Mouse (Mus musculus) small intestine, adult 2 months (tissue): Measurements from ENCODE around the gene Cdadc1. TPM values are rescaled to one million over a fixed set of nuclear protein-coding genes. Genes with fewer than 3 reads are reported as not detected.
"Not testable (repeated sequence)": the region's sequence is repeated elsewhere in the genome, so short reads cannot be mapped to it uniquely, and the experiment has no call there.

ENCODE experiments used
- H3K27ac ChIP-seq: fragments of 200-500 bp; 2 replicates; pipeline ENCODE4 v1.5.1; 2012; ENCODE audit warnings: low read depth, low read length, control low read depth, inconsistent platforms; ENCODE audit not compliant: insufficient read depth
- H3K27me3 ChIP-seq: fragments of 200-500 bp; 2 replicates; pipeline ENCODE4 v1.6.1; 2012; ENCODE audit warnings: mild to moderate bottlenecking, moderate library complexity, low read length, inconsistent platforms; ENCODE audit not compliant: control insufficient read depth, insufficient read depth
- H3K36me3 ChIP-seq: fragments of 200-500 bp; 2 replicates; pipeline ENCODE4 v1.6.1; 2012; ENCODE audit warnings: mild to moderate bottlenecking, low read length, control low read depth, inconsistent platforms; ENCODE audit not compliant: control insufficient read depth, insufficient read depth
- H3K4me1 ChIP-seq: fragments of 200-500 bp; 2 replicates; pipeline ENCODE4 v1.6.1; 2012; ENCODE audit warnings: low read length, inconsistent platforms, mixed read lengths; ENCODE audit not compliant: control insufficient read depth, insufficient read depth, insufficient read length
- H3K4me3 ChIP-seq: fragments of 200-500 bp; 2 replicates; pipeline ENCODE4 v1.5.1; 2012; ENCODE audit warnings: low read depth, mild to moderate bottlenecking, control low read depth, inconsistent platforms, low read length, moderate library complexity
- CTCF ChIP-seq: fragments of 200-500 bp; IDR thresholded peaks from 2 replicates; pipeline ENCODE4 v1.5.1; 2012; ENCODE audit warnings: low read depth, mild to moderate bottlenecking, control low read depth, inconsistent platforms, low read length, moderate library complexity, mixed read lengths; ENCODE audit not compliant: insufficient replicate concordance, insufficient read length; ENCODE audit errors: extremely low read depth
- POLR2A ChIP-seq: fragments of 200-500 bp; IDR thresholded peaks from 2 replicates; pipeline ENCODE4 v1.6.1; 2012; ENCODE audit warnings: low read depth, mild to moderate bottlenecking, control low read depth, inconsistent platforms, low read length, moderate library complexity
- WGBS: fragments of 180-500 bp; shearing (Covaris S2); methylation state at CpG from one replicate; pipeline ENCODE4 v1.1.7; 2018; 5-methylcytosine and 5-hydroxymethylcytosine counted together
- polyA plus RNA-seq: library from polyadenylated mRNA; depleted of rRNA; stranded (reverse); fragments of >200 nt; gene quantifications from 2 replicates; pipeline ENCODE4 v1.2.3, GENCODE M21; 2012

Gene Cdadc1
- polyA plus RNA-seq, 1 experiment = 1.9 TPM

GRCm38 (mm10) chr14:59627142-59627680, 29.5 kb upstream of the Cdadc1 start:
- Histone ChIP-seq H3K4me1 (peaks cover 6% of the 10 kb centered on the region), H3K27ac (no peak overlapping the region), H3K27me3 (no peaks in the 10 kb centered on the region), H3K36me3 (no peaks in the 10 kb centered on the region; the same call in 1 of the 2 replicates), H3K4me3 (peak overlapping the region; percentile 64)
- 25% methylated on average over 9 of the region's 9 CpGs for WGBS
- no peak for TF ChIP-seq POLR2A
- TF ChIP-seq CTCF = no peak

GRCm38 (mm10) chr14:59626711-59627110, 29.0 kb upstream of the Cdadc1 start:
- 23% methylated on average over 8 of the region's 8 CpGs for WGBS
- H3K27ac ChIP-seq = no peak overlapping the region
- H3K27me3 ChIP-seq = no peaks in the 10 kb centered on the region
- H3K4me3 ChIP-seq = peak overlapping the region; percentile 64
- no peaks in the 10 kb centered on the region; the same call in 1 of the 2 replicates for H3K36me3 ChIP-seq
- TF ChIP-seq CTCF (no peak), POLR2A (no peak)
- H3K4me1 ChIP-seq = peaks cover 6% of the 10 kb centered on the region

- no peaks in the 10 kb centered on the region for H3K27me3 ChIP-seq
- WGBS = under 1% methylated on average over 51 of the region's 51 CpGs
- peak overlapping the region; percentile 64 for H3K4me3 ChIP-seq
- TF ChIP-seq POLR2A (no peak), CTCF (no peak)
- no peak overlapping the region for H3K27ac ChIP-seq
- no peaks in the 10 kb centered on the region; the same call in 1 of the 2 replicates for H3K36me3 ChIP-seq
- H3K4me1 ChIP-seq = peaks cover 6% of the 10 kb centered on the region
These were observed 28.1 kb upstream of the Cdadc1 start for GRCm38 (mm10) chr14:59625806-59626364.

GRCm38 (mm10) chr14:59625158-59625805, 27.5 kb upstream of the Cdadc1 start, which contains the start of gene Shisa2:
Gene Shisa2, plus strand, starts transcription at chr14:59625308.
- no peaks in the 10 kb centered on the region for H3K27me3 ChIP-seq
- H3K36me3 ChIP-seq = no peaks in the 10 kb centered on the region; the same call in 1 of the 2 replicates
- peak within 1 kb of the TSS; percentile 64 for H3K4me3 ChIP-seq
- H3K27ac ChIP-seq = no peak within 1 kb of the TSS
- H3K4me1 ChIP-seq = peaks cover 6% of the 10 kb centered on the region
- TF ChIP-seq POLR2A (peak; percentile 50; the same call in 1 of the 2 replicates), CTCF (peak; percentile 25; the same call in 1 of the 2 replicates)
- under 1% methylated on average over 63 of the region's 65 CpGs for WGBS

DNA sequence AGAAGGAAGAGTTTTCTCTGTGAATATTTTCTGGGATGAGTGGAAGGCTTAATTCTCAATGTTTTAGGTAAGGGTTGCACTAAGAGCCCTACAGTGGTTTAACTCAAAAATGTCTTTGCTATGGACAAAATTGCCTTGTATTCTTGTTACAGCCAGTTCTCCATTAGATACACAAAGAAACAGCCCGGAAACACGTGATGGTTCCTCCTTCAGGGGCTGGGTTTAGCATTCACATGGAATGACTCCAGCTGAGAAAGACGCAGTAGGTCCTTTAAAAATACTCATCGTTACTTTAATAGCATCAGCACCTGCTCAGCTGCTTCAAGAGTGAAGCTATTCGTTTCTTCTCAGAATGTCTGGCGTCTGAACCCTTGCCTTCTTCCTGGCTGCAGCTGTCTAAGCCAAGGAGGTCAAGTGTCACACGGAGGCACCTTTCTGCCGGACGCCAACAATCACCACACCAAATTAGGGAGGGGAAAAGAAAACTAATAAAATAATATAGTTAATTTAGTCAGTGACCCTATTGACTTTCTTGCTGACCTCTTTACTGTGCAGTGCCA, 26.6 kb upstream of the Cdadc1 start:
- Histone ChIP-seq H3K4me1 (peaks cover 6% of the 10 kb centered on the region), H3K36me3 (no peaks in the 10 kb centered on the region), H3K27ac (no peak overlapping the region), H3K27me3 (no peaks in the 10 kb centered on the region), H3K4me3 (no peak overlapping the region)
- TF ChIP-seq CTCF (no peak), POLR2A (no peak)
- WGBS = 52% methylated on average over 9 of the region's 9 CpGs

DNA sequence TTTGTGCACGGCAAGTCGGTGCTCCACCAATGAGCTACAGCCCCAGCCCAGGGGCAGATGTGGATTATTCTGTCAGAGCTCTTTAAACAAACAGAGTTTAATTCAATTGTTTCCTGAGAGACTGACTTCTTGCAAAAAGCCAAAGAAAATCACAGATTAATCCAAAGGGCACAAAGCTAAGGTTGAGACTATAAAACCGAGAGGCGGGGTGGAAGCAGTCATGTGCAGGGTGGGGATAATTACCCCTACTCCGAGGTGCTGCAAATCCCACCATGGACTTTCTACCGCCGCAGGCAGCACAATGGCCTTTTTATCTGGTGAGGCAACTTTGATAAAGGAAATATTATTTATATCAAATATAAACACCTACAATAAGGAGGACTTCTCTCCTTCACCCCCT, 19.0 kb upstream of the Cdadc1 start:
- H3K27ac ChIP-seq = no peak overlapping the region
- no peak overlapping the region for H3K4me3 ChIP-seq
- TF ChIP-seq CTCF = no peak
- TF ChIP-seq POLR2A = no peak
- H3K4me1 ChIP-seq = no peaks in the 10 kb centered on the region
- WGBS = 27% methylated on average over 7 of the region's 7 CpGs
- no peaks in the 10 kb centered on the region for H3K36me3 ChIP-seq
- H3K27me3 ChIP-seq = no peaks in the 10 kb centered on the region

DNA sequence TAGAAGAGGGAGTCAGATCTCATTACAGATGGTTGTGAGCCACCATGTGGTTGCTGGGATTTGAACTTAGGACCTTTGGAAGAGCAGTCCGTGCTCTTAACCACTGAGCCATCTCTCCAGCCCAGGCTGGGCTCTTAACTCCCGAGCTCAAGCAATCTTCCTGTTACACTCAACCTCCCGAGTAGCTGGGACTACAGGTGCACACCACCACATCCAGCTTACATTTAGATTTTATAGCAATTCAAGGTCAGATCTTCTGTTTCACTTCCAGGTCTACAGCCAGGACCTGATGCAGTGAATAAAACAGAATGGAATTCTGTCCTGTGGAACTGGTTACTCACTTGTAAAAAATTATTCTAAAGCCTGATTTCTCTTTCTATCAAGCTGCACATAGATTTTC, 16.4 kb upstream of the Cdadc1 start:
- WGBS = 56% methylated on average over 3 of the region's 3 CpGs
- H3K4me3 ChIP-seq, H3K27me3 ChIP-seq, H3K4me1 ChIP-seq, H3K36me3 ChIP-seq, H3K27ac ChIP-seq: not testable (repeated sequence)
